Mouse (Mus musculus) left cerebral cortex, postnatal 36 days (tissue): Measurements from ENCODE around the gene Gm17604. TPM values are rescaled to one million over a fixed set of nuclear protein-coding genes. Genes with fewer than 3 reads are reported as not detected.

Experiments
- DNase-seq, 2 experiments: peaks; one replicate each; pipeline ENCODE4 v3.0.0; 2021 to 2022; ENCODE audit warnings: low spot score in 2 of 2, mixed read lengths in 1 of 2
- intact Hi-C: fragments of 180-260 bp; cut with DNase I; formaldehyde crosslinking; loops from one replicate; pipeline ENCODE4 v1.15.1; 2025
- total RNA-seq, 2 experiments: library from RNA; stranded (reverse); gene quantifications; 2 replicates each; pipeline ENCODE4 v1.2.3; 2021

Gene Gm17604
- total RNA-seq: not detected

DNA sequence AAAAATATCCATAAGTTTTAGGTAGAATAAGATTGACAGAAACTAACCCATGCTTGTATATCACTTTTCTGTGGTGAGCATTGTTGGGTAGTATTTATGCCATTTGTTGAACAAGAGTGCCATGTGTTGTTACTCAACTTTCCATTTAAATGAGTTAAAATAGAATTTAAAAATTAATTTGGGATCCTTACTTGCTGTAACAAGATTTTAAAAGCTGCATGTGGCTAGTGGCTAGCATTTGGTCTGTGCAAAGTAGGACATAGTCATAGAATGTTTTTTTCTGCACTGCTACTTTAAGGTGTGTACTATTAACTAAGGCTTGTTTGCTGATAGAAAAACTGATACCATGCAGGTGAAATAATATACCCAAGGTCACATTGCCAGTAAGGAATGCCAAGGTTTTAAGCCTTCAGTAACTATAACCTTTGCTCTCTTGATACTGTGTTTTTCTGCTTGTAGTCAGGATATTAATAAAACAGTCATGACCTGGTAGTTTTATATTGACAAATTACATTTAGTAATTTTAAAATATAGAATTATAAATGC is at the start of gene Gm17604:
Gene Gm17604 (minus strand): TSS at position 51 of the 546 bp plus-strand sequence.
- intact Hi-C loops: no loop called here
- DNase-seq: no peak

DNA sequence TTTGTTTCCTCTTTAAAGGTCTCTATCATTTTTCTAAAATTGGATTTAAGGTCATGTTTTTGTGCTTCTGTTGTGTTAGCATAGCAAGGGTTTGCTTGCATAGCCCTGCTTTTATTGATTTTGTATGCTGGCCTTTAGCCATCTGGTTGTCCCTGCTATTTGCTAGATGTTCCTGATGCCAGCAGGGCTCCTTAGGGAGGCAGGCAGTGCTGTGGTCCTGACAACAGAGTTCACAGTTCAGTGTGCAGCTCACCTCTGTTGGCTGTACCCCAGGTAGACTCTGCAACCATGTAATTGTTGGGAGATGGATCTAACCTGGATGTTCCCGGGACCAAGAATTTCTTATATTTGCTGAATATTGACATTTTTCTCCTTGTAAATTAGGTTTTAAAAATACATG is 45.3 kb upstream of the Gm17604 start:
- intact Hi-C loops: no loop called here
- no peak for DNase-seq

DNA sequence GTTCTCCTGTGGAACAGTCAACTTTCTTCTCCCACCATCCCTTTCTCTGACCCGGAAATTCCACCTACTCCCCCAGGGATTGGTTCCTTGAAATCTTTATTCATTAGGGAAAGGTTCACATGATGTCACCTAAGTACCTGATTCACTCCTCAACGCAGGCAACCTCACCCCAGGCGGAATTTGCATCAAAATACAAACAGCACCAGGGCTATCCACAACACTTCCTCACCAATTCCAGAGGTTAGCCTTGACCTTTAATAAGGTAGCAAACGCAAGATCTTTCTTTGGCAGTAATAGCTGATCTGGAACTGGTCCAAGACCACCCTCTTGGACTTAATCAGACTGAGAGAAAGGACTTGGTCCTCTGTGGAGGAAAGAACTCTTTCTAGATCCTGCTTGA is 1.5 kb downstream of the Gm17604 start:
- intact Hi-C loops: no loop called here
- no peak for DNase-seq

DNA sequence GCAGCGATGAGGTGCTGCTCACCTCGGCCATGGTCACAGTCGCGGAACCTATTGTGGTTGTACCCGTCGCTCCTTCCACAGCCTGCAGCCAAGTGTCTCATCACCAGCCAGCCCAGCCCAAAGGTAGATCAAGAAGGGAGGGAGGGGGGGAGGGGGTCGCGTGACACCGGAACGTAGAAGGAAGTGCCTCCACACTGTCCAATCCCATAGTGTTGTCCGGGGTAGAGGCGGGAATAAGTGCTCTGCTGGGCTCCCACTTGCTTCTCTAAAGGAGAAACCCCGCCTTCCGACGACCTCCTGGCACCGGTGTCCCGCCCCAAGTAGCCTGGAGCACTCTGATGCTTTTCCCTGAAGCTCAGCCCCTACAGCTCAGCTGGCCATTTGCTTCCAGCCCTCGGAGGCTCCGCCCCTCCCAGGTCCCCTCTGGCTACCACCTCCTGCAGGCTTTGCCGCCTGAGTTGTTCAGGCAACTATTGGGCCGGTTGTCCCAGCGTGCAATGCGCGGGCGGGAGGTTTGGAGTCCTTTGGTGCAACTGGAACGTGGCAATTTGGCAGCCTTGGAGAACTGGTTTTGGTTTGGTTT is 24.3 kb downstream of the Gm17604 start, which contains the start of the genes Mospd2 and Fancb:
Gene Mospd2 (minus strand): TSS at position 183 of the 583 bp plus-strand sequence.
Gene Fancb (plus strand): TSS at position 400 of the 583 bp plus-strand sequence.
- intact Hi-C loops: no loop called here
- peak; percentile 81 to 83 for DNase-seq

DNA sequence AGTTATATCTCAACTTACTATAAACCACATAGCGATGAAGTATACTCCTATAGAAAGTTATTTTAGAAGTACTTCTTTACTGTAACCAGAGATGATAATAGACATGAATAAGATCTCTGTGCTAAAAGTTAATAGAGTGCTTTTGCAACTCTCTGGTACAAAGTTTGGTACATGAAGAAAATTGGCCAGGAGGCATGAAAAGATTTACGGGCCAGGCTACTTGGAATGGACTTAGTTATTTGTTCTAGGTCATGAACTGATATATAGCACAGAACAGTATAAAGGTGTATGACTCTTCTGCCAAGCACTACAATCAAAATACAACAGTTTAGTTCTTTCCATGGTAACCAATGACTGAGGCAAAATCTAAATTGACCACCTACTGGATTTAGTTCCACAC is 25.8 kb downstream of the Gm17604 start:
- intact Hi-C loops: no loop called here
- no peak for DNase-seq

DNA sequence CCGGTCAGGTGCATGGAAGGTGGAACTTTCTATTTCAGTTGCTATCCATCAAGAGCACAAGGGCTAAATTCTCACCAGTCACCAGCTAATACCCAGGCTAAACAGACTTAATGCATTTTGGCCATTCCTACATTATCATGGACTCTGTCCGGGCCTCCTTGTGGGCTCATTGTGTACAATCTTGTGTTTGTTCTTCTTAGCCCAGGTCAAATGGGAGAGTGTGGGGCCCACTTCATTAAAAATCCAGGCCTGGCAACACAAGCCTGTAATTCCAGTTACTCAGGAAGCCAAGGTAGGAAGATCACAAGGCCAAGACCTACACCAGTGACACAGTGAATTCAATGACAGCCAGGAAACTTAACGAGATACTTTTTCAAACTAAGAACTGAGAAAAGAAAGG is 33.4 kb downstream of the Gm17604 start:
- no peak for DNase-seq
- intact Hi-C loops: no loop called here

DNA sequence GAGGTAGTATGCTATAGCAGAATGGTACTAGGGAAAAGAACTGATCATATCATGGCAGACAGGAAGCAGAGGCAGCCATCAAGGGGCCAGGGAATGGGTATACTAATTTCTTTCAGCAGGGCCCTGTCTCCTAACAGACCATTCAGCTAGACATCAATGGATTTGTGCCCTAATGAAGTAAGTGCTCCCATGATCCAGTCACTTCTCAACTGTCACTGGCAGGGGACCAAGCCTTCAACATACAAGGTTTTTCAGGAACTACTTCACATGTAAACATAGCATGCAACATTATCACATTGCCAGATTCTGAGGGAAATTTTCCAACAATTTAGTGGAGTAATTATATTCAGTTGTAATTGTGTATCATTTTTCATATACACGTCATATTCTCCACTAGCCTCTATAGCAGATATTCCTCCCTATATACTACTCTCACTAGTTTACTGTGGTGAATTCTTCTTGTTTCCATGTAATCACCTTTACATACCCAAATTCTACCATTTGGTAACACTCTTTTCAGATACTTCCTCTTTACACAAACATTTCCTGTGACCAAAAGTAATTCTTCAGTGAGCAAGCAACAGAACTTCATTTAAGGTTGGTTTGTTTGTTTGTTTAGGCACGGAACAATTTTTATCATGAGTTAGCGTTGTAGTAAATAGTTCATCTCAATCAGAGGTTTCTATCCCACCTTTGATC is 38.7 kb downstream of the Gm17604 start:
- intact Hi-C loops: no loop called here
- DNase-seq: no peak

Other genes starting within 250 kb of the Gm17604 start
- 10 to 100 TPM; 17.5 to 23.2 TPM for gene Mospd2, start 24.5 kb downstream of the Gm17604 start, total RNA-seq
- gene Fancb, start 24.2 kb downstream of the Gm17604 start, total RNA-seq: 1 to 10 TPM; 1.3 to 1.9 TPM